In genomic region chr1:154763132-154763531, GRCm38 (mm10) we compare ENCODE assay signal across 23 mouse cellular contexts.
DNase-seq lines count a peak whose midpoint lies in the region; ATAC-seq and TF ChIP-seq lines count a peak whose summit lies in the region.
"Had no signal": no experiment of that assay in that cellular context is flagged by ENCODE, and none has a peak within 500 bp of the region (broad histone marks: within the 10 kb centered on the region; RNA-seq: fewer than 3 reads in every experiment).

No protein-coding gene starts in this region.

- H3K36me3 ChIP-seq in midbrain, embryonic 11.5 days (ENCODE audit: control insufficient read depth, insufficient read depth, low read length): no peaks in the 10 kb centered on the region
- no peaks in the 10 kb centered on the region for H3K36me3 ChIP-seq in midbrain, embryonic 13.5 days
- peaks cover 3 to 9% of the 10 kb centered on the region in 2 experiments for H3K36me3 ChIP-seq in CH12.LX (replicated peaks in 1 of 2; ENCODE audit: control insufficient read depth in 1 of 2, insufficient read depth in 1 of 2, low read length in 1 of 2)
- H3K36me3 ChIP-seq in forebrain, embryonic 14.5 days (ENCODE audit: control insufficient read depth, insufficient read depth, low read length): no peaks in the 10 kb centered on the region
- no peaks in the 10 kb centered on the region for H3K36me3 ChIP-seq in hindbrain, embryonic 16.5 days (ENCODE audit: control insufficient read depth, insufficient read depth, low read length)
- H3K36me3 ChIP-seq: embryonic facial prominence, embryonic 13.5 days; embryonic facial prominence, embryonic 15.5 days; forebrain, embryonic 10.5 days; forebrain, embryonic 12.5 days; forebrain, embryonic 15.5 days had no signal

- no peak overlapping the region for H3K9ac ChIP-seq in midbrain, embryonic 11.5 days (ENCODE audit: low read length)
- no peak overlapping the region for H3K9ac ChIP-seq in midbrain, embryonic 13.5 days (replicated peaks)
- no peak overlapping the region for H3K9ac ChIP-seq in CH12.LX (ENCODE audit: insufficient read depth, low read depth)
- no peak overlapping the region for H3K9ac ChIP-seq in forebrain, embryonic 14.5 days (ENCODE audit: low read length)
- no peak overlapping the region for H3K9ac ChIP-seq in hindbrain, embryonic 16.5 days (ENCODE audit: low read depth, low read length)
- H3K9ac ChIP-seq: embryonic facial prominence, embryonic 13.5 days; embryonic facial prominence, embryonic 15.5 days; forebrain, embryonic 12.5 days; forebrain, embryonic 15.5 days; forebrain, postnatal 0 days had no signal

- no peaks in the 10 kb centered on the region for H3K4me1 ChIP-seq in midbrain, embryonic 11.5 days (ENCODE audit: control insufficient read depth, insufficient read depth, low read length)
- H3K4me1 ChIP-seq in midbrain, embryonic 13.5 days (replicated peaks): no peaks in the 10 kb centered on the region
- H3K4me1 ChIP-seq in CH12.LX (ENCODE audit: control insufficient read depth in 1 of 2, insufficient read depth in 2 of 2): peaks cover 7 to 15% of the 10 kb centered on the region in 2 experiments; a peak in 3 of 4 replicates
- H3K4me1 ChIP-seq in forebrain, embryonic 14.5 days (ENCODE audit: control insufficient read depth, insufficient read depth, low read length): no peaks in the 10 kb centered on the region
- no peaks in the 10 kb centered on the region for H3K4me1 ChIP-seq in hindbrain, embryonic 16.5 days (ENCODE audit: control insufficient read depth, insufficient read depth, low read depth, low read length)
- H3K4me1 ChIP-seq: embryonic facial prominence, embryonic 13.5 days; embryonic facial prominence, embryonic 15.5 days; forebrain, embryonic 12.5 days; forebrain, embryonic 15.5 days had no signal

- dilution Hi-C loops in CH12.LX (cut with MboI; ENCODE audit: extremely low pct_ligation_motif_present, extremely low pct_unique_long_range_greater_than_20kb, low sequenced_read_pairs): no loop called here

- no peaks in the 10 kb centered on the region; the same call in 1 of the 2 replicates for H3K79me2 ChIP-seq in CH12.LX (replicated peaks; ENCODE audit: control insufficient read depth, extremely low read depth, insufficient read depth, poor library complexity, severe bottlenecking)

- no peak overlapping the region for H3K4me3 ChIP-seq in midbrain, embryonic 11.5 days (ENCODE audit: low read depth, low read length)
- no peak overlapping the region for H3K4me3 ChIP-seq in midbrain, embryonic 13.5 days (replicated peaks)
- H3K4me3 ChIP-seq in CH12.LX (replicated peaks in 1 of 3; ENCODE audit: low read depth in 2 of 3, low read length in 2 of 3, poor library complexity in 1 of 3): no peak overlapping the region
- no peak overlapping the region for H3K4me3 ChIP-seq in forebrain, embryonic 14.5 days (ENCODE audit: low read depth, low read length)
- no peak overlapping the region for H3K4me3 ChIP-seq in hindbrain, embryonic 16.5 days (ENCODE audit: low read length)
- H3K4me3 ChIP-seq: embryonic facial prominence, embryonic 13.5 days; embryonic facial prominence, embryonic 15.5 days; erythroblast, embryonic 14.5 days; forebrain, embryonic 10.5 days; forebrain, embryonic 12.5 days; forebrain, embryonic 15.5 days had no signal

- no peaks in the 10 kb centered on the region for H3K27me3 ChIP-seq in midbrain, embryonic 11.5 days (ENCODE audit: control insufficient read depth, insufficient read depth, low read length)
- no peaks in the 10 kb centered on the region for H3K27me3 ChIP-seq in midbrain, embryonic 13.5 days
- H3K27me3 ChIP-seq in CH12.LX (replicated peaks): no peaks in the 10 kb centered on the region
- no peaks in the 10 kb centered on the region for H3K27me3 ChIP-seq in forebrain, embryonic 14.5 days (replicated peaks; ENCODE audit: control insufficient read depth, insufficient read depth, low read length)
- H3K27me3 ChIP-seq in hindbrain, embryonic 16.5 days (replicated peaks; ENCODE audit: control insufficient read depth, insufficient read depth, low read length): no peaks in the 10 kb centered on the region
- H3K27me3 ChIP-seq: embryonic facial prominence, embryonic 13.5 days; embryonic facial prominence, embryonic 15.5 days; forebrain, embryonic 12.5 days; forebrain, embryonic 15.5 days had no signal

- TF ChIP-seq EP300 in CH12.LX (IDR thresholded peaks at IDR 0.05; ENCODE audit: low read length): peak; percentile 97

- no peak for TF ChIP-seq POLR2A in CH12.LX (IDR thresholded peaks at IDR 0.05; ENCODE audit: low read depth, low read length)

- H3K27ac ChIP-seq in midbrain, embryonic 11.5 days (ENCODE audit: low read depth, low read length): no peak overlapping the region
- H3K27ac ChIP-seq in midbrain, embryonic 13.5 days: no peak overlapping the region
- no peak overlapping the region for H3K27ac ChIP-seq in CH12.LX (ENCODE audit: insufficient read depth, low read depth)
- no peak overlapping the region for H3K27ac ChIP-seq in forebrain, embryonic 14.5 days (ENCODE audit: low read depth, low read length)
- H3K27ac ChIP-seq in hindbrain, embryonic 16.5 days (ENCODE audit: low read depth, low read length): no peak overlapping the region
- H3K27ac ChIP-seq: embryonic facial prominence, embryonic 13.5 days; embryonic facial prominence, embryonic 15.5 days; forebrain, embryonic 10.5 days; forebrain, embryonic 12.5 days; forebrain, embryonic 15.5 days had no signal

- peak; percentile 31 for DNase-seq in midbrain, embryonic 11.5 days (ENCODE audit: low spot score, missing footprints)
- peak; percentile 81 for DNase-seq in CH12.LX (ENCODE audit: extremely low read depth)
- DNase-seq in forebrain, embryonic 14.5 days (ENCODE audit: low spot score): no peak
- DNase-seq: adrenal gland, adult 2 months; adrenal gland, postnatal 10 days; adrenal gland, postnatal 25 days; cerebellum, adult 11 months; cerebellum, adult 18-20 months; cerebellum, adult 8-10 months; cerebellum, adult 9-11 months; cerebellum, postnatal 14 days; cerebellum, postnatal 36 days; embryo, embryonic 11 days; forebrain, postnatal 0 days had no signal

- H3K9me3 ChIP-seq in midbrain, embryonic 11.5 days (ENCODE audit: control insufficient read depth, low read length): no peaks in the 10 kb centered on the region
- no peaks in the 10 kb centered on the region for H3K9me3 ChIP-seq in midbrain, embryonic 13.5 days
- H3K9me3 ChIP-seq in CH12.LX (replicated peaks; ENCODE audit: low read length): no peaks in the 10 kb centered on the region
- H3K9me3 ChIP-seq in forebrain, embryonic 14.5 days (replicated peaks; ENCODE audit: control insufficient read depth, low read length): no peaks in the 10 kb centered on the region
- H3K9me3 ChIP-seq in hindbrain, embryonic 16.5 days (ENCODE audit: control insufficient read depth, low read length): no peaks in the 10 kb centered on the region
- H3K9me3 ChIP-seq: embryonic facial prominence, embryonic 13.5 days; embryonic facial prominence, embryonic 15.5 days; forebrain, embryonic 10.5 days; forebrain, embryonic 12.5 days; forebrain, embryonic 15.5 days had no signal

- 83% methylated on average over 4 of the region's 4 CpGs for WGBS in midbrain, embryonic 11.5 days
- 79% methylated on average over 4 of the region's 4 CpGs for WGBS in midbrain, embryonic 13.5 days
- 25% methylated on average over 4 of the region's 4 CpGs for WGBS in forebrain, embryonic 14.5 days
- 74% methylated on average over 4 of the region's 4 CpGs for WGBS in hindbrain, embryonic 16.5 days

- in situ Hi-C loops in CH12.LX (cut with MboI; ENCODE audit: low pct_ligation_motif_present, low pct_unique_long_range_greater_than_20kb, low sequenced_read_pairs): no loop called here

- H3K4me2 ChIP-seq in midbrain, embryonic 11.5 days: no peak overlapping the region
- no peak overlapping the region for H3K4me2 ChIP-seq in midbrain, embryonic 13.5 days (replicated peaks)
- H3K4me2 ChIP-seq in CH12.LX (ENCODE audit: insufficient read depth, low read depth, poor library complexity, severe bottlenecking): no peak overlapping the region
- H3K4me2 ChIP-seq in forebrain, embryonic 14.5 days (ENCODE audit: low read length): no peak overlapping the region
- no peak overlapping the region for H3K4me2 ChIP-seq in hindbrain, embryonic 16.5 days (ENCODE audit: low read length)
- H3K4me2 ChIP-seq: embryonic facial prominence, embryonic 13.5 days; embryonic facial prominence, embryonic 15.5 days; forebrain, embryonic 12.5 days; forebrain, embryonic 15.5 days had no signal

- no peak for ATAC-seq in midbrain, embryonic 11.5 days (ENCODE audit: low FRiP score)
- ATAC-seq in midbrain, embryonic 13.5 days: no peak
- no peak for ATAC-seq in forebrain, embryonic 14.5 days
- no peak for ATAC-seq in hindbrain, embryonic 16.5 days
- ATAC-seq: CD4-positive, CD25-positive, alpha-beta regulatory T cell, adult 4 months; forebrain, embryonic 15.5 days; forebrain, postnatal 0 days had no signal

- no peak for TF ChIP-seq RAD21 in CH12.LX (IDR thresholded peaks at IDR 0.05; ENCODE audit: low read depth, low read length)

- no peak for TF ChIP-seq CTCF in CH12.LX (conservative IDR thresholded peaks at IDR 0.05 in 1 of 2, IDR thresholded peaks at IDR 0.05 in 1 of 2; ENCODE audit: low read depth in 2 of 2, low read length in 2 of 2)

TF ChIP-seq in CH12.LX, 34 proteins besides CTCF, POLR2A, EP300 and RAD21 (continues in another document):
- TF ChIP-seq CHD1 (IDR thresholded peaks at IDR 0.05; ENCODE audit: low read depth, low read length) (no peak), CHD2 (IDR thresholded peaks at IDR 0.05; ENCODE audit: low read length) (no peak), MAFK (IDR thresholded peaks at IDR 0.05; ENCODE audit: insufficient replicate concordance, low read length) (no peak), ZMIZ1 (IDR thresholded peaks at IDR 0.05; ENCODE audit: low read depth, low read length) (0 out of 2 replicates have a peak, but pooled peaks have one; percentile 42), ZNF384 (IDR thresholded peaks at IDR 0.05; ENCODE audit: low read depth, low read length) (no peak), E2F4 (IDR thresholded peaks at IDR 0.05; ENCODE audit: insufficient replicate concordance, low read depth, low read length) (no peak), ZC3H11A (IDR thresholded peaks at IDR 0.05; ENCODE audit: low read depth, low read length) (no peak), HCFC1 (IDR thresholded peaks at IDR 0.05; ENCODE audit: low read depth, low read length) (no peak), UBTF (IDR thresholded peaks at IDR 0.05; ENCODE audit: low read depth, low read length) (no peak), MYC (IDR thresholded peaks at IDR 0.05; ENCODE audit: low read depth, low read length) (0 out of 2 replicates have a peak, but pooled peaks have one; percentile 44), ETS1 (conservative IDR thresholded peaks at IDR 0.05; ENCODE audit: low read depth, low read length) (peak; percentile 60), KAT2A (IDR thresholded peaks at IDR 0.05; ENCODE audit: insufficient replicate concordance, low read length) (no peak), USF2 (conservative IDR thresholded peaks at IDR 0.05; ENCODE audit: low read depth, low read length) (no peak), GABPA (IDR thresholded peaks at IDR 0.05; ENCODE audit: insufficient replicate concordance, low read depth, low read length) (no peak), SMC3 (IDR thresholded peaks at IDR 0.05; ENCODE audit: low read depth, low read length) (no peak), JUN (IDR thresholded peaks at IDR 0.05; ENCODE audit: insufficient read depth, low read depth, low read length) (0 out of 2 replicates have a peak, but pooled peaks have one; percentile 16)
